Mouse (Mus musculus) CH12.LX (cell line): ENCODE results near the gene Eva1a. TPM values are rescaled to one million over a fixed set of nuclear protein-coding genes. Genes with fewer than 3 reads are reported as not detected.

Source experiments
- DNase-seq: peaks from one replicate; pipeline ENCODE4 v3.0.0-alpha.2; 2013; ENCODE audit errors: extremely low read depth
- H3K27ac ChIP-seq: 2 replicates; pipeline ENCODE4 v1.5.1; 2012; ENCODE audit warnings: low read depth, mild to moderate bottlenecking, control low read depth, moderate library complexity; ENCODE audit not compliant: insufficient read depth
- H3K27me3 ChIP-seq: replicated peaks from 2 replicates; pipeline ENCODE3; 2012; ENCODE audit warnings: inconsistent platforms
- H3K36me3 ChIP-seq, 2 experiments: replicated peaks in 1 of 2; 2 replicates each; pipeline versions ENCODE3 to v1.6.1; 2012; ENCODE audit warnings: inconsistent platforms in 1 of 2, low read length in 1 of 2, mild to moderate bottlenecking in 1 of 2, mixed read lengths in 1 of 2, moderate library complexity in 1 of 2; ENCODE audit not compliant: control insufficient read depth in 1 of 2, insufficient read depth in 1 of 2
- H3K4me1 ChIP-seq, 2 experiments: 2 replicates each; pipeline ENCODE4 v1.6.1; 2012; ENCODE audit warnings: inconsistent platforms in 1 of 2, moderate library complexity in 1 of 2; ENCODE audit not compliant: insufficient read depth in 2 of 2, control insufficient read depth in 1 of 2
- H3K4me2 ChIP-seq: 2 replicates; pipeline ENCODE4 v1.6.1; 2012; ENCODE audit warnings: low read depth, mild to moderate bottlenecking, control low read depth; ENCODE audit not compliant: poor library complexity, insufficient read depth, severe bottlenecking
- H3K4me3 ChIP-seq, 3 experiments: fragments of 150-350 bp in 1 of 3; sonication (generic) in 1 of 3; replicated peaks in 1 of 3; 2 replicates each; pipeline versions ENCODE3 to v1.5.1; 2011 to 2012; ENCODE audit warnings: low read depth in 2 of 3, low read length in 2 of 3, mild to moderate bottlenecking in 2 of 3, moderate library complexity in 2 of 3, control low read depth in 1 of 3, improper control_type of control experiment in 1 of 3, inconsistent platforms in 1 of 3, mixed read lengths in 1 of 3; ENCODE audit not compliant: poor library complexity in 1 of 3
- H3K79me2 ChIP-seq: replicated peaks from 2 replicates; pipeline ENCODE4 v1.6.1; 2012; ENCODE audit warnings: mild to moderate bottlenecking, moderate library complexity; ENCODE audit not compliant: control insufficient read depth, poor library complexity, insufficient read depth, severe bottlenecking; ENCODE audit errors: extremely low read depth
- H3K9ac ChIP-seq: 2 replicates; pipeline ENCODE4 v1.6.1; 2012; ENCODE audit warnings: low read depth, mild to moderate bottlenecking, control low read depth, moderate library complexity; ENCODE audit not compliant: insufficient read depth
- H3K9me3 ChIP-seq: replicated peaks from 2 replicates; pipeline ENCODE3; 2012; ENCODE audit warnings: low read length, inconsistent platforms, mixed read lengths
- BHLHE40 ChIP-seq: IDR thresholded peaks from 2 replicates; pipeline ENCODE4 v1.6.1; 2011; ENCODE audit warnings: mild to moderate bottlenecking, low read depth, low read length, improper control_type of control experiment
- CHD2 ChIP-seq: IDR thresholded peaks from 2 replicates; pipeline ENCODE4 v1.6.1; 2011; ENCODE audit warnings: low read length, improper control_type of control experiment
- CTCF ChIP-seq, 2 experiments: IDR thresholded peaks in 1 of 2; conservative IDR thresholded peaks in 1 of 2; 2 replicates each; pipeline ENCODE4 v1.5.1; 2011 to 2012; ENCODE audit warnings: low read depth in 2 of 2, low read length in 2 of 2, improper control_type of control experiment in 1 of 2, inconsistent platforms in 1 of 2, mild to moderate bottlenecking in 1 of 2, moderate library complexity in 1 of 2
- EP300 ChIP-seq: IDR thresholded peaks from 2 replicates; pipeline ENCODE4 v1.6.1; 2011; ENCODE audit warnings: low read length, improper control_type of control experiment
- GABPA ChIP-seq: IDR thresholded peaks from 2 replicates; pipeline ENCODE4 v1.6.1; 2012; ENCODE audit warnings: low read depth, low read length, improper control_type of control experiment, inconsistent platforms; ENCODE audit not compliant: insufficient replicate concordance
- HCFC1 ChIP-seq: IDR thresholded peaks from 2 replicates; pipeline ENCODE4 v1.6.1; 2012; ENCODE audit warnings: low read depth, mild to moderate bottlenecking, inconsistent platforms, low read length, improper control_type of control experiment
- IRF4 ChIP-seq: IDR thresholded peaks from 2 replicates; pipeline ENCODE4 v1.6.1; 2014; ENCODE audit warnings: low read depth, mild to moderate bottlenecking, inconsistent platforms, low read length, improper control_type of control experiment
- JUN ChIP-seq: IDR thresholded peaks from 2 replicates; pipeline ENCODE4 v1.6.1; 2011; ENCODE audit warnings: low read depth, mild to moderate bottlenecking, low read length, improper control_type of control experiment, moderate library complexity; ENCODE audit not compliant: insufficient read depth
- MAFK ChIP-seq: IDR thresholded peaks from 2 replicates; pipeline ENCODE4 v1.6.1; 2011; ENCODE audit warnings: low read length, improper control_type of control experiment; ENCODE audit not compliant: insufficient replicate concordance
- MXI1 ChIP-seq: IDR thresholded peaks from 2 replicates; pipeline ENCODE4 v1.6.1; 2011; ENCODE audit warnings: mild to moderate bottlenecking, low read depth, low read length, improper control_type of control experiment
- MYC ChIP-seq: IDR thresholded peaks from 2 replicates; pipeline ENCODE4 v1.6.1; 2011; ENCODE audit warnings: low read depth, mild to moderate bottlenecking, improper control_type of control experiment, low read length
- NRF1 ChIP-seq: IDR thresholded peaks from 2 replicates; pipeline ENCODE4 v1.6.1; 2014; ENCODE audit warnings: low read depth, mild to moderate bottlenecking, inconsistent platforms, low read length, improper control_type of control experiment, moderate library complexity
- PAX5 ChIP-seq: IDR thresholded peaks from 2 replicates; pipeline ENCODE4 v1.6.1; 2012; ENCODE audit warnings: low read length, inconsistent platforms, mixed read lengths
- POLR2AphosphoS2 ChIP-seq: IDR thresholded peaks from 2 replicates; pipeline ENCODE4 v1.6.1; 2011; ENCODE audit warnings: low read depth, low read length, improper control_type of control experiment
- RAD21 ChIP-seq: IDR thresholded peaks from 2 replicates; pipeline ENCODE4 v1.6.1; 2011; ENCODE audit warnings: low read depth, mild to moderate bottlenecking, low read length, improper control_type of control experiment, moderate library complexity
- SMC3 ChIP-seq: IDR thresholded peaks from 2 replicates; pipeline ENCODE4 v1.6.1; 2011; ENCODE audit warnings: low read depth, low read length, improper control_type of control experiment
- TBP ChIP-seq: conservative IDR thresholded peaks from 2 replicates; pipeline ENCODE4 v1.6.1; 2011; ENCODE audit warnings: low read depth, low read length, improper control_type of control experiment
- TCF12 ChIP-seq: IDR thresholded peaks from 2 replicates; pipeline ENCODE4 v1.6.1; 2014; ENCODE audit warnings: low read depth, mild to moderate bottlenecking, inconsistent platforms, low read length, improper control_type of control experiment
- USF1 ChIP-seq: IDR thresholded peaks from 2 replicates; pipeline ENCODE4 v1.6.1; 2014; ENCODE audit warnings: low read depth, mild to moderate bottlenecking, inconsistent platforms, low read length, improper control_type of control experiment
- ZC3H11A ChIP-seq: IDR thresholded peaks from 2 replicates; pipeline ENCODE4 v1.6.1; 2012; ENCODE audit warnings: low read depth, mild to moderate bottlenecking, inconsistent platforms, low read length, improper control_type of control experiment
- ZKSCAN1 ChIP-seq: IDR thresholded peaks from 2 replicates; pipeline ENCODE4 v1.6.1; 2012; ENCODE audit warnings: low read depth, inconsistent platforms, low read length, improper control_type of control experiment, borderline replicate concordance
- ZMIZ1 ChIP-seq: IDR thresholded peaks from 2 replicates; pipeline ENCODE4 v1.6.1; 2012; ENCODE audit warnings: low read depth, mild to moderate bottlenecking, inconsistent platforms, low read length, improper control_type of control experiment
- dilution Hi-C: fragments of 300-500 bp; cut with MboI; formaldehyde crosslinking; loops from 2 replicates; pipeline ENCODE4 v1.14.3; 2020; ENCODE audit warnings: low sequenced_read_pairs; ENCODE audit not compliant: extremely low pct_unique_long_range_greater_than_20kb, extremely low pct_ligation_motif_present
- in situ Hi-C: fragments of 300-500 bp; cut with MboI; formaldehyde crosslinking; loops from 3 replicates; pipeline ENCODE4 v1.14.3; 2019; ENCODE audit warnings: low sequenced_read_pairs, low pct_ligation_motif_present, low pct_unique_long_range_greater_than_20kb, mixed read lengths
- polyA plus RNA-seq: library from polyadenylated mRNA; unstranded; fragments of >175 nt; gene quantifications from 2 replicates; pipeline ENCODE4 v1.2.1, GENCODE M21; 2012; ENCODE audit warnings: low read depth; ENCODE audit not compliant: insufficient read length
- total RNA-seq, 2 experiments: library from RNA; depleted of rRNA; stranded (reverse); fragments of 300-350 nt in 1 of 2; fragments of >200 nt in 1 of 2; gene quantifications; 2 replicates each; pipeline ENCODE4 v1.2.3; 2012 to 2014

Gene Eva1a
- total and polyA plus RNA-seq, 3 experiments: not detected

GRCm38 (mm10) chr6:82047977-82048376 lies 7.1 kb downstream of the Eva1a start:
- in situ Hi-C loops (no loop called here), dilution Hi-C loops (no loop called here)
- H3K4me1 ChIP-seq: no peaks in the 10 kb centered on the region
- no peaks in the 10 kb centered on the region for H3K36me3 ChIP-seq
- peaks cover 90% of the 10 kb centered on the region for H3K9me3 ChIP-seq
- no peak overlapping the region for H3K9ac ChIP-seq
- H3K4me3 ChIP-seq: no peak overlapping the region
- no peak overlapping the region for H3K27ac ChIP-seq
- DNase-seq: no peak
- H3K4me2 ChIP-seq: no peak overlapping the region
- H3K79me2 ChIP-seq: no peaks in the 10 kb centered on the region
- no peak for TF ChIP-seq ZMIZ1
- no peak for TF ChIP-seq ZKSCAN1
- TF ChIP-seq MXI1: no peak
- no peak for TF ChIP-seq IRF4
- TF ChIP-seq TBP: no peak
- no peak for TF ChIP-seq HCFC1
- H3K27me3 ChIP-seq: no peaks in the 10 kb centered on the region

- Histone ChIP-seq H3K27ac (no peak overlapping the region), H3K36me3 (no peaks in the 10 kb centered on the region), H3K9me3 (peaks cover 74% of the 10 kb centered on the region), H3K4me2 (no peak overlapping the region), H3K27me3 (no peaks in the 10 kb centered on the region), H3K79me2 (no peaks in the 10 kb centered on the region), H3K4me1 (no peaks in the 10 kb centered on the region), H3K9ac (no peak overlapping the region), H3K4me3 (no peak overlapping the region)
- no peak for DNase-seq
- dilution Hi-C loops: no loop called here
- no peak for TF ChIP-seq JUN
- no peak for TF ChIP-seq CTCF (conservative IDR thresholded peaks at IDR 0.05 in 1 of 2, IDR thresholded peaks at IDR 0.05 in 1 of 2; ENCODE audit: low read depth in 2 of 2, low read length in 2 of 2)
- TF ChIP-seq POLR2AphosphoS2: no peak
- TF ChIP-seq TCF12: no peak
- TF ChIP-seq TBP: no peak
- TF ChIP-seq NRF1: no peak
- TF ChIP-seq USF1: no peak
- TF ChIP-seq MAFK: no peak
- no peak for TF ChIP-seq GABPA
- no peak for TF ChIP-seq CHD2
- TF ChIP-seq EP300: no peak
- TF ChIP-seq ZKSCAN1: no peak
- TF ChIP-seq IRF4: no peak
- no peak for TF ChIP-seq PAX5
- no peak for TF ChIP-seq ZC3H11A
- no peak for TF ChIP-seq BHLHE40
- TF ChIP-seq SMC3: no peak
- no peak for TF ChIP-seq RAD21
- no peak for TF ChIP-seq MYC
- in situ Hi-C loops: no loop called here
Observed at GRCm38 (mm10) chr6:82050201-82050600, 9.4 kb downstream of the Eva1a start.
